Mouse (Mus musculus) naive thymus-derived CD4-positive, alpha-beta T cell, adult 2 months (primary cell): ENCODE measurements around the gene Teddm1a.

Source experiments
- DNase-seq: peaks from one replicate; pipeline ENCODE4 v3.0.0-alpha.2; 2011; ENCODE audit warnings: low read depth

Teddm1a gene

GRCm38 (mm10) chr1:153905884-153906283 lies 14.3 kb downstream of the Teddm1a start:
- no peak for DNase-seq

GRCm38 (mm10) chr1:153908208-153908607 lies 16.7 kb downstream of the Teddm1a start:
- no peak for DNase-seq

GRCm38 (mm10) chr1:153908741-153909140 lies 17.2 kb downstream of the Teddm1a start:
- no peak for DNase-seq

GRCm38 (mm10) chr1:153909213-153909962 lies 17.8 kb downstream of the Teddm1a start:
- no peak for DNase-seq

- DNase-seq: no peak
Measured at GRCm38 (mm10) chr1:153909963-153910291, 18.4 kb downstream of the Teddm1a start.

GRCm38 (mm10) chr1:153910423-153910822 lies 18.9 kb downstream of the Teddm1a start:
- no peak for DNase-seq

- no peak for DNase-seq
Measured at GRCm38 (mm10) chr1:153911276-153911795, 19.8 kb downstream of the Teddm1a start.

- no peak for DNase-seq
Measured at GRCm38 (mm10) chr1:153913869-153914268, 22.3 kb downstream of the Teddm1a start.

- DNase-seq: no peak
Measured at GRCm38 (mm10) chr1:153918521-153919206, 27.1 kb downstream of the Teddm1a start.

GRCm38 (mm10) chr1:153921642-153922041 lies 30.1 kb downstream of the Teddm1a start:
- DNase-seq: no peak

- no peak for DNase-seq
Measured at GRCm38 (mm10) chr1:153922571-153923021, 31.1 kb downstream of the Teddm1a start.

GRCm38 (mm10) chr1:153924395-153925385 lies 33.1 kb downstream of the Teddm1a start:
- DNase-seq: no peak

GRCm38 (mm10) chr1:153930431-153930830 lies 38.9 kb downstream of the Teddm1a start:
- no peak for DNase-seq

GRCm38 (mm10) chr1:153933772-153934171 lies 42.2 kb downstream of the Teddm1a start:
- DNase-seq: no peak

- DNase-seq: no peak
Measured at GRCm38 (mm10) chr1:153935844-153936380, 44.4 kb downstream of the Teddm1a start.

GRCm38 (mm10) chr1:153937025-153937424 lies 45.5 kb downstream of the Teddm1a start:
- DNase-seq: no peak

GRCm38 (mm10) chr1:153940986-153941385 lies 49.4 kb downstream of the Teddm1a start:
- DNase-seq: no peak
